Mouse (Mus musculus) CH12F3 (cell line): Measurements from ENCODE around the gene Rplp2.
"Not testable (repeated sequence)": the region's sequence is repeated elsewhere in the genome, so short reads cannot be mapped to it uniquely, and the experiment has no call there.

Experiments used
- in situ Hi-C: fragments of 300-500 bp; cut with MboI; formaldehyde crosslinking; loops from 2 replicates; pipeline ENCODE4 v1.14.3; 2020; ENCODE audit warnings: low sequenced_read_pairs

The Rplp2 gene

DNA sequence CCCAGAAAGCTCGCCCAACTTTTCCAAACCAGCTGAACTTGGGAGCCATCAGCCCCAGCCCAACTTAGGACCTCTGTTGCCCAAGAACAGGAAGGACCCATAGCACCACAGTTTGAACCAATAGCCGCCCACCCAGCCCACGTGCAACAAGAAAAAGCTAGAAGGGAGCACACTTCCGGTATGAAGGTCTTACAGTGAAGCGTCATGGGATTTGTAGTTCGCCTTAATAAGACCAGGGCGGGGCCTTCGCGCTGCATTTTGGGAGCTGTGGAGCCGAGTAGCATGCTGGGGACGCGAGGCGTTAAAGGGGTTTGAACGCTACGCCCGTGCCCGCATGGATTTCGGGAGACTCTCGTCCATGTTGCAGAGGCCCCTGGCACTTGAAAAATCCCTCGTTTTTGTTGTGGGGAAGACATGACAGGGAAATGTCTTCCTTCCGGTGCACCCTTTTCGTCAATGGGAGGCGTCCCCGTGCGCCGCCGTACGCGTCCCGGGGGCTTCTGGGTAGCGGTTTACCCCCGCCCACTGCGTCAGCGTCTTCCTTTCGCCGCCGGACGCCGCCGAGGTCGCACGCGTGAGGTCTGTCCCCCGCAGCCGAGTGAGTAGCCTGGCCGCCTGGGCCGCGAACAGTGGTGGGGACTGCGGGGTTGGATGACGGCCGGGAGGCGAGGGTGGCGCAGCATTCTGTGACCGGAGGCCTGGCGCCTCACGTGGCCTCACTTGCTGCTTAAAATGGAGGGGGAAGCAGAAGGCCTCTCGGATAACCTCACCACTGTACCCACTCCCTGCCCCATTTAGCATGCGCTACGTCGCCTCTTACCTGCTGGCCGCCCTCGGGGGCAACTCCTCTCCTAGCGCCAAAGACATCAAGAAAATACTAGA, at the start of gene Rplp2:
Rplp2 (plus strand) TSS at position 261 of the 882 bp plus-strand sequence.
- in situ Hi-C loops = no loop called here

DNA sequence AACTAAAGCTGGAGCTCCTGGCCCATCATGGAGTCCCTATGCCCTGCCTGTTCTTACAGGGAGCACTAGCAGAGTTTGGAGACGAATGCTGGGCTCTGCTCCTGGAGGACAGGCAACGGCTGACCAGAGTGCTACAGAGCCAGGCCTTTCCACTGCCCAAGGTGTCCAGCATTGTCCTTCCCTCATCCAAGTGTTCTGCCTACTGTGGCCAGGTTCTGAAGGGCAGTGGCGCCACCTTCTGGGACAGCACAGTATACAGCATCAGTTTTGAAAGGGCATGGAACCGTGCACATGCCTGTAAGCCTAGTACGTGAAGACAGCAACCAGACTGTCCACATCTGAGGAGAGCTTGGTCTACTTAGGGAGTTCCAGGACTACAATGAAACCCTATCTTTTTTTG, 43.9 kb upstream of the Rplp2 start:
- in situ Hi-C loops = no loop called here

DNA sequence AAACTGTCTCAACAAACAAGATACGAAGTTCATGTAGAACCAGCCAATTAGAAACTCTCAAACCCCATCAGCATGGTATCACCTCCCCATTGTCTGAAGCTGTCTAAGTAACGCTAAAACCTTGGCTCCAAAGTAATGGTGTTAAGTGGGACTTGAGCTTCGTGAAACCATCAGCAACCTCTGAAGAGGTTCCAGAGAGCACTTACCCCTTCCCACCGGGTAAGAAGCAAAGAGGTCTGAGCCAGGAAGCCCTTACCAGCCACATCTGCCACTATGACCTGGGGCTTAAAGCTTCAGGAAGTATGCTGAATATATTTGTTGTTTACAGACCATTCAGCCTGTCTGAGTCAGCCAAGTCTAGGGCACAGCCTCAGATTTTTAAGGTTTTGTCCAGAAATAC, 41.7 kb upstream of the Rplp2 start:
- in situ Hi-C loops = no loop called here

DNA sequence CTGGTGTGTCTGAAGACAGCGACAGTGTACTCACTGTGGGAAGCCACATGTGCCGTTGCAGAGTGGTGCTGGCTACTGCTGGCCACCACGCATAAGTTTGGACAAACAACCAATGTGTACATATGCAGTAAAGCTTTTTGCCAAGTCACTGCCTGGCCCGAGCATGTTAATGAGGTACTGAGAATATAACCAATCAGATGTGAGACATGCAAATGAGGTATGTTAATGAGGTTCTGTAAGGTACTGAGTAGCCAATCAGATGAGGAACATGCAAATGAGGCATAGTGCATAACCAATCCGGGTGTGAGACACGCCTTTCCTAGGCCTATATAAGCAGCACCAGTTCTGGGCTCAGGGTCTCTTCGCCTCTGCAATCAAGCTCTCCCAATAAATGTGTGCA, 39.5 kb upstream of the Rplp2 start:
- in situ Hi-C loops = not testable (repeated sequence)

DNA sequence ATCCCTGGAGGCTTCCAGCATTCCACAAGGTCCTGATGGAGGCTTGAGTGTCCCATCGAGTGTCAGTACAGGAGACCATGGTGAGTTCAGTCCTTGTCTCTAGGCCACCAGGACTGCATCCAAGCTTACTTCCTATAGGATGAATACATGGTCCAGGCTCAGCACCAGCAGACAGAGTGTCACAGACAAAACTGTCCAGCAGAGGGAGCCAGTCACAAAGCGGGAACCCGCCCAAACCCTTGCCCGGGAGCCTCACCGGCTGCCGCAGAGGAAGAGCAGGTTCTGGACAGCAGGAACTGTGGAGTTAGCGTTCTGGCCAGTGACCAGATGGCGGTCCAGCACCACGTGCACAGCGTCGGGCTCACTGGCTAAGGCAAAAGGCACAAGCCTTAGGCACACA, 38.3 kb upstream of the Rplp2 start:
- in situ Hi-C loops = no loop called here

DNA sequence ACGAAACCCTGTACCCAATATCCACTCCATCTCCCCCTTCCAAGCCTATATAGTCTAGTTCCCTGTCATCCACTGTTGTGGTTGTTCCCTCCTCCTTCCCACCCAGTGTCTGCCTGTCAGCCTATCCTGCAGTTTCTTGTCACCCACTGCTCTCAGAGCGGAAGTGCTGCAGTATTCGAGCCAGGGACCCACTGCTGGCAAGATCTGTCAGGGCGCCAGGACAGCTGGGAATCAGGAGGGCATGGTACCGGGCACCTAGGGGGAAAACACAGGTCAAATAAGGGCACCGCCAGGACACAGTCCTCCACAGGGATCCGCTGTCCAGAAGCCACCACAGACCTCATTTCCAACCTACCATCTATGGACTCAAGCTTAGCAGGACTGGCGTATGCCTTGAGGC, 36.5 kb upstream of the Rplp2 start:
- in situ Hi-C loops = no loop called here

DNA sequence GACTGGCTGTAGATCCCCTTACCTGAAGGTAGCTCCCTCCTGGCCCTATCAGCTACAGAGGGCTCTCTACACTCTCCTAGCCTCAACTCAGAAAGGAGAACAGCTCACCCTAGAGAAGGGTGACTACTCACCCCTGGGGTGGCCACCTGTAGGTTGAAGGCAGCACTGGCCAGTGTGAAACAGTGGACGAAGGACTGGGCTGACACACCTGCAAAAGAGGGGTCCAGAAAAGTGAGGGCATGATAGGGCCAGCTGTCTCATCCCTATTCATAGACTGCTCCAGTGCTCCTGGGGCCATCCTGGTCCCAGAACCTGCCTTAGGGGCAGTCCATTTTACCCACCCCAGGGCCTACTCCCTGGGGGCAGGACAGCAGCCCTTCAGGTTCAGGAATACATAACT, 35.5 kb upstream of the Rplp2 start:
- in situ Hi-C loops = no loop called here

DNA sequence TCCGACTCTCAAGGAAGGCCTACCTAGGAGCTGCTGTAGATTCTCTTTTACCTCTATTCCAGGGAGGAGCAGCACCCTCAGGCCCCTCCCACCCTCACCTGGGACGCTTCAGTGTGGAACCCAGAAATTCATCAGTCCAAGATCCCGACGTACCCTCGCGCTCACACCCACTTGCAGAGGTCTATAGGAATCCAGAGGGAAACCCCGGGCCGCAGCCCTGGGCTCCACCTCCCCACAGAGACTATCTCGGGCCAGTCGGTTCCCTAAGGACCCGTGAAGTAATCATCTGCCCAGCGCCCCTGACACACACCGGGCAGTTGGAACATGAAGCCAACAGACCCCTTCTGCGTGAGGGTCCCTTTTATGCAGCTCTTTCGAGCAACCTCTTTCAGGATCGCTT, 33.8 kb upstream of the Rplp2 start:
- in situ Hi-C loops = no loop called here

DNA sequence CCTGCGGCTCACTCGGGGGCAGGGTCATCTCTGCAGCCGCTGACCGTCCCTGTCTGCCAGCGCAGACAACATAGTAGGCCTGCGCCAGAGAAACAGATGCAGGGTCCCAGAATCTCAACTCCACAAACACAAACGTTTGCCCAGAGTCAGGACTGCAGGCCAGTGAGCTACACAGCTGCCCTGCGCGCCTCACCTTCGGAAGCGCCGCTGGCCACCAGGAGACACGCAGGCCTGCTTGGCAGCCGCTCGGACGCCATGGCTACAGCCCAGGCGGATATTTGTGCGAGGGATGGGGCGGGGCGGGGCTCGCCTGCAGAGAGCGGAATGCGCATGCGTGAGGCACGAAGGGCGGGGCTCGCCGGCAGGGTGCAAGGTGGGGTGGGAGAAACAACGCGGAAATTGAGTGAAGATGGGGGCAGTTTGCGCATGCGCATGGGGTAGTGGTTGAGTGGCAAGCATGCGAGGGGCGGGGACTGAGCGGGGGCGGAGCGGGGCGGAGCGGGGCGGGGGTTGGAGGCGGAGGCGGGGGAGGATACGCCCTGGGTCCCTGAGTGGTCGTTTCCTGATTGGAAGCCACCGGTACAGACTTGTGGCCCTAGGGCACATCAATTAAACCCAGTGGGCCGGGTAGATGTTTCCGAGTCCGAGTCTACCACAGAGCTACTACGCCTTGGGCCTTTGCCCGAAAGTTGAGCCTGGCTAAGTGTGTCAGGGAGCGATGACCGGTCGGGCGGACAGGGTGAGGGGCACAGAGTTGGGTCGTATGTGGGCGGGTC, 33.2 kb upstream of the Rplp2 start, which contains the start of gene Gatd1:
Gatd1 (minus strand) TSS at position 328 of the 776 bp plus-strand sequence.
- in situ Hi-C loops = no loop called here

DNA sequence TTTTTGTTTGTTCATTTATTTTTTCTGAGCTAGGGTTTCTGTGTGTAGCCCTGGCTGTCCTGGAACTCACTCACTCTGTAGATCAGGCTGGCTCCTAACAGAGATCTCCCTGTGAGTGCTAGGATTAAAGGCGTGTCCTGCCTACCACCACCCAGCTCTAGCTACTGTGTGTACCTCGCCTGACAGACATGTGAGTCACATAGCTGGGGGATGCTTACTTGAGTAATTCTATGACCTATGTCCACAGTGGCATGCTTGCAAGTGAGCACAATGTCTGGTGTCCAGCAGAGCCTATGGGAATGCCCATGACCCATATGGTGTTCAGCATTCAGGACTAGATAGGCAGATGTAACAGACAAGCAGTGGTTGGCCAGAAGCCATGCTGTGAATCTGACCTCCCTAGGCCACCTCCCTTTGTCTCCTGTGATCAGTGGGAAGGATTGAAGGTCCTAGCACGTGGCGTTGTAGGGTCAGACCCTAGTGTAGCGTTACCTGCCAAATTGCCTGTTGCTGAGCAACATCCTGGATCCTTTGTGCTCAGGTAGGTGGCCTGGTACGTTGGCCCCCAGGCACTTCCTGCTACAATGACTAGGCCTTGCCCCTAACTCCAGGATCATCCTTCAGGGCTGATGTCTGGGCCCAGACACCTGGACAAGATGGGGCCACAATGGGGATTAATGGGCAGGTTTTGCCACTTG, 30.9 kb upstream of the Rplp2 start:
- in situ Hi-C loops = no loop called here

DNA sequence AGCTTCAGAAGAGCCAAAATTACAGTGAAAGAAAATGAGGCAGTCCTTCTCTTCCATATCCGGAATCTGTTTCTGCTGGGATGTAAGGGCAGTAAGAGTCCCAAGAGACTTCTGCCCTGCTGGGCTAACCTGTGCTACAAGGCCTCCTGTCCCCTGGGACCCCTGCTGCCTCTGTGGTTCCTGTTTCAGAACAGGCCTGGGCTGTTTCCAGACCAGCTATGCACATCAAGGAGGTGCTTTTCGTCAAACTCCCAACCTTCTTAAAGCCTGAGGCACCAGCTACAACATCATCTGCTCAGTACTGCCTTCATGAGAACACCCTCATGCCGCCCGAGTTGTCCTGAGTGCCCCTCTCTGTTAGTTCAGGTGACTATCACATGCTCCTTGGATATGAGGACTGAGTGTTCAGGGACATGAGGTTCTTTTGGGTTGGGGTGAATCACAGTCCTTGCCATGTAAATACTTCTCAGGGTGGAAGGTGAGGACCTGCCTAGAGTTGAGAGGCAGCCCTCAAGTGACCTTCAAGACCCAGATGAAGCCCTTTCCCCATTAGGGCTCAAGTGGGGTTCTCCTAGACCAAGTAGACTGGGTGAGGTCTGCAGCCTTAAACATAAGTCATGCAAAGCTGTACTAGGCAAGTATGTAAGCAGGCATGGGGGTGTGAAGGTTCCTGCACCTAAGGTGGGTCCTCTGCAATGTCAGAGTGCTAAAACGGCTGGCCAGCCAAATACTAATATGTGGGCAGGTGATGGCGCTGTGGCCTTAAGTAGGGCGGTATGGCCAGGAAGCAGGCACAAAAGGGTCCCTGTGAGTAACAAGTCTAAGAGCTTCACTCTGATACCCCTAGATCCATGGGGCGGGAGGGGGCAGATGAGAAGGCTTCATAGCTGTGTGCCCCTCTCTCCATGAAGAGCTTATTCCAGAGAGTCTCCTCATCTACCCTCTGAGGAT, 29.2 kb upstream of the Rplp2 start:
- in situ Hi-C loops = no loop called here

DNA sequence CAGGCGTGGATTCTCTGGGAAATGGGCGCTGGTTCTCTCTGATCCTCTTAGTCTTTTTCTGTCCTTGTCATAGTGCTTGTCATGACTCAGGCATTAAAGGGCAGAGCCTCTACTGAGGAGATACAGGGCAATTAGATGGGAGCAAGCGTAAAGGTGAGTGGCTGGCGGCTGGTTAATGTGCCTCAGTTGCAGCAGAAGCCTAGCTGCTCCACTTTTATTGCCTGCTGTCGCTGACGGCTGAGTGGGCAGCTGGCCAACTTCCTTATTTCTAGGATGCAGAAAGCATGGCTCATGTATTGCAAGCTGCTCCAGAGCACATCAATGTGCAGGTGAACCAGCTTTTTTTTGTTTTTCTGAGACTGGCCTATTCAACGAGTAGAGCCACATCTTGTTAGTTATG, 28.2 kb upstream of the Rplp2 start:
- in situ Hi-C loops = no loop called here

DNA sequence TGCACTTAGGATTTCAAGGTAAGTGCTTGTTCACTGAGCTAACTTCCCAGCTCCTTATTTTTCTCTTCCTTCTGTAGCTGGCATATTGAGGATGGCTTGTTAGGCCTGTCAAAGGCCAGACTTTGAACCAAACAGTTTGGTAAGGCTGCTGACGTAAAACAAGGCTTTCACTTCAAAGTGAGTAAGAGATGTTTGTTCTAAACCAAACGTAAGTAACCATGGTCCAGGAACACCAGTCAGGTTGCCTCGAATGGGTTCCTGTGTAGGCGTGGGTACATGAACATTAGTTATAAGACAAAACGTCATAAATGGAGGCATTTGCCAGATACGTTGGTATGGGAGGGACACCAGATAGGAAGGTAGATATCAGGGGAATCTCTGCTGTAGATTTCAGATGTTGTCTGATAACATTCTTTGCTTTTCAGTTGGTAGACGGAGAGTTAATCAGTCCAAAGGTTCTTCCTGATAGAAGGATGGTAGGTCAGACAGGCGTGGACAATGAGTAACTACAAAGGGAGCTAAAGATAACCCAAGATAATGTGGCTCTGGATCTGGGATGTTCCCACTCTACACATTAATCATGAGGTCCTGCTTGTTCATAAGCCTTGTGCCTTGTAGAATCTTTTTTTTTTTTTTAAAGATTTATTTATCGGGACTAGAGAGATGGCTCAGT, 27.0 kb upstream of the Rplp2 start:
- in situ Hi-C loops = no loop called here

DNA sequence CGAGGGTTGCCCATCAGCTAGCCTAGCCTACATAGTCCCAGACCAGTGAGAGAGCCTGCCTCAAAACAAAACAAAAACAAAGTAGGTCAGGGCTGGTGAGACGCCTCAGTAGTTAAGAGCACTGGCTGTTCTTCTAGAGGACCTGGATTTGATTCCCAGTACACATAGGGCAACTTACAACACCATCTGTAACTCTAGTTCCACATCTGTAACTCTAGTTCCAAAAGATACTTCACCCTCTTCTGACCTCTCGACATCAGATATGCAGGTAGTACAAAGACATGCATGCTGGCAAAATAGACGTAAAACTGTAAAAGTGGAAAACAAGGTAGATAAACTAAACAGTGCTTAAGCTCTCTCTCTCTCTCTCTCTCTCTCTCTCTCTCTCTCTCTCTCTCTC, 23.4 kb upstream of the Rplp2 start:
- in situ Hi-C loops = no loop called here

DNA sequence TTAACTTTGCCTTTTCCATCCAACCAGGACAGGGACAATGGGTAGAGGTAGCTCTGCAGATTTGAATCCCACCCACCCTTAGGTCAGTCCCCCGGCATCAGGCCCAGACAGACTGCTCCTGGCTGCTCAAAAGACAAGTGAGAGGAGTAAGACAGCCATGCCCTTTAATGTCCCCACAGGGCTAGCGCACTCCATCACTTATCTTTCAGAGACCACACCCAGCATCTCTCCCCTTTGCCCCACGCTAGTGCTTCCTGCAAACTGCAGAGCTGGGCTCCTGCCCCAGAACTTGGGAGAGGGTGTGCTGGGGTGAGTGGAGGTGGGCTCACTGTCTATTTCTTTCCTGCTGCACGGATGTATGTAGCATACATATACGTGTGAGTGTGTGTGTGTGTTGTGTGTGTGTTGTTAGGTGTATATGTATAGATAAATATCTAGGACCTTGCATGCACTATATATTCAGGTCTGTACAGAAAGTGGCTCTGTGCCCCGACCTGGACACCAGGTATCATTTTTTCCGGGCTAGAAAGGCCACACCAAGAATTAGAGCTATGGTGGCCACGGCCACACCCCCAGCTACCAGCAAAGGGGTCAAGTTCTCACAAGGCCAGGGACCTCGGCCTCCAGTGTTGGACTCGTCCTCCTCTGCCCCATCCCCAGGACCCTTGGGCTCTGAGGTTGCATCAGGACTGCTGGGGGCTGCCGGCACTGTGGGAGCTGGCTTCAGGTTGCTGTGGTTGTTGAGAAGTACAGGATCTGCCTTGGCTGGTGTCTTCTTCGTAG, 20.0 kb upstream of the Rplp2 start:
- in situ Hi-C loops = no loop called here

DNA sequence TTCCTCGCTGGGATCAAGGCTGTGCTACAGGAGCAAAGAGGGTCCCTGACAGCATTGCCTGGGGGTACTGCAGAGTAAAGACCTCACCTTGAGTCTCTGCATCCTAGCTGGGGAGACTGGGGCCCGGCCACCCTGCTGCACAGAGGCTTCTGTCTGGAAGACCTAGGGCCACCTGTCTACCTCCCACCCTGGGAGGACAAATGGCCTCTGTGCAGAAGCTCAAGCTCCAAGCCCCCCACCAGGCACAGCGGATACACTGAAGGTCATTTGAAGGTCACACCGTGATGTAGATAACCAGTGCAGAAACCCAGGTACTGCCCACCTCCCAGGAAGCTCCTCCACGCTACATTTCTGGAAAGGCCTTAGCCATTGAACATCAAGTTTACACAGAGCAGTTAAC, 18.5 kb upstream of the Rplp2 start:
- in situ Hi-C loops = no loop called here

DNA sequence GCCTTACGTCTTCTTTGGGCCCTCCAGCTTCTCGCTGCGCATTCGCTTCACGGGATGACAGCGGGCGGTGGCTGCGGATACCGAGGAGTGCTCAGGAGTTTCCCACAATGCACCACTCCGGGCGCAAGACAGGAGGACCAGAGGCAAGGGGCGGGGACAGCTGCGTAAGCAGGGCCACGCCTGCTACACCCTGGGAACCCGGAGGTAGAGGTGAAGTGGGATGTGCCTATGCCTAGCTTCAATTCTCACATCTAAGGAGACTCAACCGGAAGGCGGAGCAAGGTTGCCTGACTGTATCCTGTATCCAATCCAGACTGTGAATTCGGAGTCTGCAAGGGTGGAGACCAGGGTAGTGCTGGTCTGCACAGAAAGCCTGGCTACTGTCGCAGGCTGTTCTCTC, 17.9 kb upstream of the Rplp2 start, which contains the start of gene Cend1:
Cend1 (minus strand) TSS at position 182 of the 400 bp plus-strand sequence.
- in situ Hi-C loops = no loop called here

DNA sequence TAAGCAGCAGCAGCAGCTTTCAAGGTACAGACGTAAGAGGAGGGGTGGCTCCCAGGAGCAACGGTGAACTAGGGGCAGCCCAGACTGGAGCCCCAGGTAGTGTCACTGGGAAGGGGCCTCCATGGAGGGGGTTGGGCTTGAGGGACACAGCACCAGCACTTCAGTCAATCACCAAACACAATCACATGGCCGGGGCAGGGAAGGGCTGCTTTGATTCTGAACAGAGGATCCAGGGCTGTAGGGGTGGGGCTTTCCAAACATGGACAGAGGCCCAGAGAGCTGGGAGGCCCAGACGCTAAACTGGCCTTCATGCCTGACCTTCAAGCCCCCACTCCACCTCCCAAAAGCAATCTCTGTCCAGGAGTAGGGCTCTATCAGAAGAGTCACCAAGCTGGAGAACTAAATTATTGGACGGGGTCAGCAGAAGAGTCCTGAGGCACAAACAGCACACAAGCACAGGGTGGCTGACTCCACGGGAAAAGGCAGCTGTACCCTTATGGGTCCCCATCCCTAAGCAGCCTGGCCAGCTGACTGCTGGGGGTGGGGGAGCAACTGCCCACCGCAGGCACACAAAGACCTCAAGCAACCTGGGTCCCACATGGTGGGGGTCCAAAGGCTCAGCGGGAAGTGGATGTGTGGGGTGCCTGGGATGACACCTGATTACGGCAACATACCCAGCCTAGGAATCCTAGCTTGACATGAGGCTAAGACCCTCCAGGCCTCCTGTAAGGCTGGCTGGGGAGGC, 17.2 kb upstream of the Rplp2 start:
- in situ Hi-C loops = no loop called here
